Mouse (Mus musculus): ENCODE measurements at regions not wholly inside any gene's neighbourhood (a gene's known extent, or its start where the extent isn't known, plus 50 kb on each side); places are given as distances from the start of the nearest gene placed in this dataset.

DNA sequence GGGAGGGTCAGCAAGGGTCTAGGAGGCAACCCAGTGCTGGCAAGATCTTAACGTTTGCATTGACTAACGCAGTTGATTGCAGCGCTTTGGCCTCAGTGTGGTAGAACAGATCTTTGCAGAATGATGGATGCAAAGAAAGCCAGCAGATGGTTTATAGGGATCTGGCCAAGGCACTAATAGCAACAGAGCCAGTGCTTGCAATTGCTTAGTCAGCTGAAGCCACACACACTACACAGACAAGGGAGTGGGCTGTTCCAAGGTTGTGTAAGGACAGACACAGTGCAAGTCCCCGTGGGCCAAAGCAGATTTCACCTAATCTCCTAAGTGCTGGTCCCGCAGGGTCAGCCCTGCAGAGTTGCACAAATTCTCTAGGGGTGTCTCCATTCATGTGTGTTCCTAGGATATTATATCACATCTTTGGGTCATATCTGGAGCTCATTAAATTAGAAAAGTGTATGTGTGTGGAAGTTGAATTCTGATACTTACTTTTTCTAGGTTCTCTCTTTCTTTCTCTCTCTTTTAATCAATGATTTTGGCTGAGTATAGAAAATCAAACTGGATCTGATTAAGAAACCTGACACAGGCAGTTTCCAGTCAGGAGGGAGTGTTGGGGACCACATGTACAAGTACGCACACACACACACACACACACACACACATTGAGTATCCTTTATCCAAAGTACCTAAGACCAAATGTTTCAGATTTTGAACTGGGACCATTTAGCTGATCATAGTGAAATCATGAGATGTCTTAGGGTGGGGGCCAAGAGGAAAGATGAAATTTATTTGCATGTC, 68.5 kb upstream of the Mboat1 start:
- no peak overlapping the region for H3K4me3 ChIP-seq (ENCODE audit: low read depth, low read length)
- no peaks in the 10 kb centered on the region for H3K4me1 ChIP-seq (ENCODE audit: control insufficient read depth, insufficient read depth, low read length)
- 87% methylated on average over 6 of the region's 6 CpGs for whole genome bisulfite sequencing
- no peak for ATAC-seq (ENCODE audit: low FRiP score)
- H3K9me3 ChIP-seq (ENCODE audit: control insufficient read depth, low read length): no peaks in the 10 kb centered on the region
- no peak overlapping the region for H3K4me2 ChIP-seq
- H3K27me3 ChIP-seq (ENCODE audit: control insufficient read depth, insufficient read depth, low read length): no peaks in the 10 kb centered on the region
- H3K36me3 ChIP-seq (ENCODE audit: control insufficient read depth, insufficient read depth, low read length): no peaks in the 10 kb centered on the region
- no peak overlapping the region for H3K9ac ChIP-seq (ENCODE audit: low read length)
- DNase-seq (ENCODE audit: low spot score, missing footprints): peak; percentile 73
- no peak overlapping the region for H3K27ac ChIP-seq (ENCODE audit: low read depth, low read length)

DNA sequence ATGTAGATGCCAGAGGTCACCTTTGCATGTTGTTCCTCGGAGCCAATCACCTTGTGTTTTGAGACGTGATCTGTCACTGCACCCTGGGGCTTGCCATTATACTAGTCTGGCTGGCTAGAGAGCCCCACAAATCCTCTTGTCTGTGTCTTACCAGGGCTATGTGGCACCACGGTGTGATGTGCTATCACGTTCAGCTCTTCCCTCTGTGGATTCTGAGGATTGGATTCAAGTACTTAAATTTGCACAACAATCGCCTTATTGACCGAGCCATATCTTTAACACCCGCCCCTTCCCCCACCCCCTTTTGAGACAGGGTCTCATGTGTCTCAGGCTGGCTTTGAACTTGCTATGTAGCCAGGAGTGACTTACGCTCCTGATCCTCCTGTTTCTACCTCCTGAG, 70.8 kb upstream of the Mboat1 start:
- peak; percentile 56 for DNase-seq (ENCODE audit: low spot score, missing footprints)
- H3K9me3 ChIP-seq (ENCODE audit: control insufficient read depth, low read length): no peaks in the 10 kb centered on the region
- no peak overlapping the region for H3K9ac ChIP-seq (ENCODE audit: low read length)
- WGBS: 44% methylated on average over 8 of the region's 8 CpGs
- H3K4me1 ChIP-seq (ENCODE audit: control insufficient read depth, insufficient read depth, low read length): no peaks in the 10 kb centered on the region
- no peak overlapping the region for H3K4me3 ChIP-seq (ENCODE audit: low read depth, low read length)
- no peak overlapping the region for H3K4me2 ChIP-seq
- no peak for ATAC-seq (ENCODE audit: low FRiP score)
- H3K27ac ChIP-seq (ENCODE audit: low read depth, low read length): no peak overlapping the region
- no peaks in the 10 kb centered on the region for H3K27me3 ChIP-seq (ENCODE audit: control insufficient read depth, insufficient read depth, low read length)
- no peaks in the 10 kb centered on the region for H3K36me3 ChIP-seq (ENCODE audit: control insufficient read depth, insufficient read depth, low read length)

DNA sequence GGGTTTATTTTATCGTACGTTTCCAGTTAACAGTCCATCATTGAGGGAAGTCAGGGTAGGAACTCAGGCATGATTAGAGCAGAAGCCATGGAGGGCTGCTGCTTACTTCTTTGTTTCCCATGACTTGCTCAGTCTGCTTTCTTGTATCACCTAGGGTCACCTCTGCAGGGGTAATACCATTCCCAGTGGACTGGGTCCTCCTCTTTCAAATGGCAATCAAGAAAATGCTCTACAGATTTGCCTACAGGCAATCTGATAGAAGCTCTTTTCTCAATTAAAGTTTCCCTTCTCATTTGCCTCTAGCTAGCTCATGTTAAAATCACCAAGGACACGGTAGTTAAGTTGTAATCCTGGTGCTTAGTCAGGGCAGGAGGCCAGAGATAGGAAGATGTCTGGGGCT, 72.5 kb upstream of the Mboat1 start:
- Histone ChIP-seq H3K27ac (ENCODE audit: low read depth, low read length) (no peak overlapping the region), H3K4me1 (ENCODE audit: control insufficient read depth, insufficient read depth, low read length) (no peaks in the 10 kb centered on the region), H3K4me2 (no peak overlapping the region), H3K9ac (ENCODE audit: low read length) (no peak overlapping the region), H3K27me3 (ENCODE audit: control insufficient read depth, insufficient read depth, low read length) (no peaks in the 10 kb centered on the region), H3K36me3 (ENCODE audit: control insufficient read depth, insufficient read depth, low read length) (no peaks in the 10 kb centered on the region), H3K9me3 (ENCODE audit: control insufficient read depth, low read length) (no peaks in the 10 kb centered on the region), H3K4me3 (ENCODE audit: low read depth, low read length) (no peak overlapping the region)
- ATAC-seq (ENCODE audit: low FRiP score): no peak
- WGBS: 84% methylated on average over 3 of the region's 3 CpGs
- DNase-seq (ENCODE audit: low spot score, missing footprints): peak; percentile 70

DNA sequence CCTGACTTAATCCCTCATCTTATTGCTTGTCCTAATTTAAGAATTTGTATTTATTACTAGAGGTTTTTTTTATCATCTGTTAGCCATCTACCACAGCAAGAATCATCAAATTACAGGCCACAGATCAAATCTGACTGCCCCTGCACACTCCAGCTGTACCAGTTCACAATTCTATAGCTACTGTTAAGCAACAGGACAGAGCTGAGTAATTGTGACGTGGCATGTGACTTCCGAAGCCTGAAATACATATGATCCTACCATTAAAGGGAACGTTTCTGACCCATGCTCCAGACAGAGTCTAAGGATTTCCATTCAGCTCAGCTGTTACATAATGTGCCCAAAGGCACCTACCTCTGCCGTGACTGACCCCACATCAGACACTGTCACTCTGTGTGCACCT, 74.0 kb upstream of the Mboat1 start:
- ATAC-seq (ENCODE audit: low FRiP score) (no peak), DNase-seq (ENCODE audit: low spot score, missing footprints) (peak; percentile 44)
- H3K4me1 ChIP-seq (ENCODE audit: control insufficient read depth, insufficient read depth, low read length): no peaks in the 10 kb centered on the region
- 79% methylated on average over 4 of the region's 4 CpGs for WGBS
- no peaks in the 10 kb centered on the region for H3K9me3 ChIP-seq (ENCODE audit: control insufficient read depth, low read length)
- no peak overlapping the region for H3K27ac ChIP-seq (ENCODE audit: low read depth, low read length)
- no peak overlapping the region for H3K4me3 ChIP-seq (ENCODE audit: low read depth, low read length)
- no peak overlapping the region for H3K9ac ChIP-seq (ENCODE audit: low read length)
- no peaks in the 10 kb centered on the region for H3K36me3 ChIP-seq (ENCODE audit: control insufficient read depth, insufficient read depth, low read length)
- no peaks in the 10 kb centered on the region for H3K27me3 ChIP-seq (ENCODE audit: control insufficient read depth, insufficient read depth, low read length)
- H3K4me2 ChIP-seq: no peak overlapping the region

DNA sequence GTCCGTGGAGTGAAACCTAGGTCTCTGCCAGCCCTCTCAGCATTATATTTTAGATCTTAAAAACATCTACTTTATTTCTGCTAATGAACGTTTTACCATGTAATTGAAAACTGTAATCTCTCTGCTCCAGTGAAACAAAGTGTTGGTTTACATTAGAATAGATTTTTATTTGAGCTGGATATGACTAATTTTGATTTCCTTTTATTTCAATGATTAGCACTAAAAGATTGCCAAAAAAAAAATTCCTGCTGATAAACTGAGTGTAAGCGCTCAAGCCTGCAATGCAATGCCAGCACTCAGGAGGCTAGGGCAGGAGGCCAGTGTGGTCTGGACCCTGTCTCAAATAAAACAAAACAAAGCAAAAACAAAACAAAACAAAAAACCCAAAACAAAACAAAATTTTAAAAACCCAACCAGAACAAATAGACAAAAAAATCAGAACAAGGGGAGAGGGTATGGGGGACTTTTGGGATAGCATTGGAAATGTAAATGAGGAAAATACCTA, 69.3 kb upstream of the E2f3 start:
- Histone ChIP-seq H3K9me3 (ENCODE audit: control insufficient read depth, low read length) (no peaks in the 10 kb centered on the region), H3K4me2 (no peak overlapping the region), H3K4me3 (ENCODE audit: low read depth, low read length) (no peak overlapping the region), H3K36me3 (ENCODE audit: control insufficient read depth, insufficient read depth, low read length) (no peaks in the 10 kb centered on the region), H3K9ac (ENCODE audit: low read length) (no peak overlapping the region), H3K27me3 (ENCODE audit: control insufficient read depth, insufficient read depth, low read length) (no peaks in the 10 kb centered on the region), H3K4me1 (ENCODE audit: control insufficient read depth, insufficient read depth, low read length) (no peaks in the 10 kb centered on the region), H3K27ac (ENCODE audit: low read depth, low read length) (no peak overlapping the region)
- WGBS: 80% methylated on average over 3 of the region's 3 CpGs
- peak; percentile 47 for DNase-seq (ENCODE audit: low spot score, missing footprints)
- ATAC-seq (ENCODE audit: low FRiP score): no peak

DNA sequence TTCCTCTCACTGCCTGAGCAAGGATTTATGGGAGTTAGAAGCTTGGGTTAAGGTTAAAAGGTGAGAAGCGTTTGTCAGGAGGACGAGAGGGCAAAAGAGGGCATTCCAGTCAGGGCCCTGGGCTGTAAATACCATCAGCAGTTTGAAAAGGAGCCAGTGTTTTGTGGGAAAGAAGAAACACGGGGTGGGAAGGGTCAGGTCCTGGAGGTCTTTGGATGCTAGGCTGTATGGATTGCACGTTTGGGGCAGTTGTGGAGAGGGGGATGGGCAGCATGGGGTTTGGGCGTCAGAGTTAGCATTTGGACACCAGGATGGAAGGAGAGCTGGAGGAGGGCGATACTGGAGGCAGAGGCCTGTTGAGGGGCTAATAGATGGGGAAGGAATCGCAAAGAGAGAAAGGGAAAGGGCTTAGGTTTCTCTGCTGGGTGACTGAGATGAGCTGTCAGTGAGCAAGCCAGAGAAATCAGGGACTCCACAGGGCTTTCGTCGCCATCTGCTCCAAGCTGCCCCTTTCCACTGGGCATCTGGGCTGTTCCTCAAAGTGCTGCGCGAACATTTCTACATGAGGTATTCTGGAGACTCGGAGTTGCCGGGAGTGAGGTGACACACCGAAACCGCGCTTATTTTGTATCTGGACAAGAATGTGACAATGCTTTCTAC, 66.2 kb upstream of the E2f3 start:
- peak; percentile 56 for DNase-seq (ENCODE audit: low spot score, missing footprints)
- Histone ChIP-seq H3K9ac (ENCODE audit: low read length) (no peak overlapping the region), H3K4me1 (ENCODE audit: control insufficient read depth, insufficient read depth, low read length) (no peaks in the 10 kb centered on the region), H3K27ac (ENCODE audit: low read depth, low read length) (no peak overlapping the region), H3K4me3 (ENCODE audit: low read depth, low read length) (no peak overlapping the region), H3K4me2 (no peak overlapping the region), H3K36me3 (ENCODE audit: control insufficient read depth, insufficient read depth, low read length) (no peaks in the 10 kb centered on the region), H3K27me3 (ENCODE audit: control insufficient read depth, insufficient read depth, low read length) (no peaks in the 10 kb centered on the region), H3K9me3 (ENCODE audit: control insufficient read depth, low read length) (no peaks in the 10 kb centered on the region)
- ATAC-seq (ENCODE audit: low FRiP score): no peak
- WGBS: 76% methylated on average over 16 of the region's 16 CpGs

DNA sequence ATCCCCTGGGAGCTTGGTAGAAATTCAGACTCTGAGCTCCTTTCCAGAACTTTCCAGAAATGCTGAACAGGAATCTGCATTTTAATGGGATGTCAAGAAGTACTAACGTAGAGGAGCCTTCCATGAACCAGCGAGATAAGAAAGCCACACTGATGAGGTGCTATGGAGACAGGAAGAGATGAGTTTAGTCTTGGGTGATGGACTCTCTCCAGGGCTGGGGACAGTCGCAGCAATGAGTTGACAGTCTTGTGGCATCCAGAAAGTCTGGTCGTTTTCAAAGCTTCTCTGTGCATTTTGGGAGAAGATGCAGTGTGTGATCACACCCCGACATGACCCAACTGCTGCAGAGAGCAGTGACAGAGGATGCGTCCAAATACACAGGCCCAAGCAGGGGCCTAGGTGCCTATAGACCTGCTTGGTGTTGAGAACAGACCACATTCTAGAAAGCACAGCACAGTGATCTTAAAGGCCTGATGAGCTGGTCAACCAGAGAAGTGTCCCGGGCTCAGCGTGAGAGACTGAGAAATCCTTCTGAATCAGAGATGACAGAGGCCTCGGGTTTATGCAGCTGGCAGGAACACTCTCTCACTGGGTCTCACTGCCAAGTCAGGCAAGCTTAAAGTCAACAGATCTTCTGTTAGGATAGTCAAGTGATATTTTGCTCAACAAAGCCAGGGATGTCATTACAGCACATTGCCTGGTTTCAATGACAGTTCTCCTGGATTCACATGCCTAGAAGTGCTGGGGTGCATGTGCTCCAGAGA, 65.1 kb upstream of the E2f3 start:
- ATAC-seq (ENCODE audit: low FRiP score) (no peak), DNase-seq (ENCODE audit: low spot score, missing footprints) (peak; percentile 59)
- H3K9me3 ChIP-seq (ENCODE audit: control insufficient read depth, low read length): no peaks in the 10 kb centered on the region
- H3K4me2 ChIP-seq: no peak overlapping the region
- 82% methylated on average over 9 of the region's 9 CpGs for WGBS
- no peaks in the 10 kb centered on the region for H3K4me1 ChIP-seq (ENCODE audit: control insufficient read depth, insufficient read depth, low read length)
- no peak overlapping the region for H3K4me3 ChIP-seq (ENCODE audit: low read depth, low read length)
- H3K9ac ChIP-seq (ENCODE audit: low read length): no peak overlapping the region
- no peak overlapping the region for H3K27ac ChIP-seq (ENCODE audit: low read depth, low read length)
- no peaks in the 10 kb centered on the region for H3K27me3 ChIP-seq (ENCODE audit: control insufficient read depth, insufficient read depth, low read length)
- no peaks in the 10 kb centered on the region for H3K36me3 ChIP-seq (ENCODE audit: control insufficient read depth, insufficient read depth, low read length)

DNA sequence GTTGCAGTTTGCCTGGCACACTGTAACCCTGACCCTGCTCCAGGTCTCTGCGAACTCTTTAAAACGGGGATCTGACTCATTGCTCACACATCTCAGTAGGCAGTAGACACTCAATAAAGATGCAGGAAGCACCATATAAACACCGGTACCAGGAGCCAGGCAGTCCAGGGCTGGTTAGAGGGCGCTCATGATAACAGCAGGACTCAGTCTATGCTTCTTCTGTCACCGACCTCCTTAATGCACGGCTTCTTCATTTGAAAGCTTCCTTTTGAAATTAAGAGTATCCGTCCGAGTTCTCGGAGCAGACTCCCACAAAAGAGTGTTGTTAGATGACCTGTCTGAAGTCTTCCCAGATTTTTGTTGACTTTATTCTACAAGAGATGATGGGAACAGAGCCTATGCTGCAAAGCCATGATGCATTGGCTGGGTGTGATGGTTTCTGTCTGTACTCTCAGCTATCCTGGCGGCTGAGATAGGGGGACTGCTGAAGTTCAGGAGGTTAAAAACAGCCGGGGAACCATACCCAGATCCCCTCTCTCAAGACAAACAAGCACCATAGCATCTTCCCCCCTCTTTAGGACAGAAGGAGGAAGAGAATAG, 62.5 kb upstream of the E2f3 start:
- Histone ChIP-seq H3K9ac (ENCODE audit: low read length) (no peak overlapping the region), H3K27me3 (ENCODE audit: control insufficient read depth, insufficient read depth, low read length) (no peaks in the 10 kb centered on the region), H3K27ac (ENCODE audit: low read depth, low read length) (no peak overlapping the region), H3K4me1 (ENCODE audit: control insufficient read depth, insufficient read depth, low read length) (no peaks in the 10 kb centered on the region), H3K4me2 (no peak overlapping the region), H3K36me3 (ENCODE audit: control insufficient read depth, insufficient read depth, low read length) (no peaks in the 10 kb centered on the region), H3K4me3 (ENCODE audit: low read depth, low read length) (no peak overlapping the region), H3K9me3 (ENCODE audit: control insufficient read depth, low read length) (no peaks in the 10 kb centered on the region)
- ATAC-seq (ENCODE audit: low FRiP score) (no peak), DNase-seq (ENCODE audit: low spot score, missing footprints) (no peak)
- WGBS: 86% methylated on average over 11 of the region's 11 CpGs

Data from midbrain, embryonic 11.5 days (tissue).